Mouse (Mus musculus) lung, embryonic 15.5 days (tissue): ENCODE results near the gene Prcp. TPM values are rescaled to one million over a fixed set of nuclear protein-coding genes. Genes with fewer than 3 reads are reported as not detected.
A peak's percentile ranks its signal among the peaks of the same experiment; 100 is the strongest.
"Not testable (repeated sequence)": the region's sequence is repeated elsewhere in the genome, so short reads cannot be mapped to it uniquely, and the experiment has no call there.

Source experiments
- ATAC-seq: fragments of 200-750 bp; cut with Nextera tagmentation; 2 replicates; pipeline ENCODE4 v1.8.0; 2017; ENCODE audit warnings: moderate number of reproducible peaks, borderline replicate concordance; ENCODE audit not compliant: low FRiP score, low TSS enrichment; ENCODE audit errors: extremely low read depth
- H3K27ac ChIP-seq: fragments of 300-500 bp; sonication (generic); 2 replicates; pipeline ENCODE4 v1.5.1; 2015; ENCODE audit warnings: moderate library complexity, mild to moderate bottlenecking, inconsistent platforms
- H3K27me3 ChIP-seq: fragments of 300-500 bp; sonication (generic); 2 replicates; pipeline ENCODE4 v1.6.1; 2015; ENCODE audit warnings: inconsistent platforms
- H3K36me3 ChIP-seq: fragments of 300-500 bp; sonication (generic); 2 replicates; pipeline ENCODE4 v1.6.1; 2015; ENCODE audit warnings: inconsistent platforms
- H3K4me1 ChIP-seq: fragments of 300-500 bp; sonication (generic); 2 replicates; pipeline ENCODE4 v1.6.1; 2015; ENCODE audit warnings: inconsistent platforms
- H3K4me2 ChIP-seq: fragments of 300-500 bp; sonication (generic); 2 replicates; pipeline ENCODE4 v1.6.1; 2015; ENCODE audit warnings: inconsistent platforms, mild to moderate bottlenecking, moderate library complexity
- H3K4me3 ChIP-seq: fragments of 300-500 bp; sonication (generic); 2 replicates; pipeline ENCODE4 v1.5.1; 2015; ENCODE audit warnings: mild to moderate bottlenecking, inconsistent platforms
- H3K9ac ChIP-seq: fragments of 300-500 bp; sonication (generic); 2 replicates; pipeline ENCODE4 v1.6.1; 2015; ENCODE audit warnings: inconsistent platforms
- H3K9me3 ChIP-seq: fragments of 300-500 bp; sonication (generic); 2 replicates; pipeline ENCODE4 v1.6.1; 2016; ENCODE audit warnings: inconsistent platforms
- WGBS: fragments of 180-500 bp; shearing (Covaris S2); methylation state at CpG from one replicate; pipeline ENCODE4 v1.1.7; 2015; 5-methylcytosine and 5-hydroxymethylcytosine counted together
- polyA plus RNA-seq: library from polyadenylated mRNA; unstranded; fragments of >200 nt; fragmentation: Nextera tagmentation; extraction: Ambion mirVana; gene quantifications from 2 replicates; pipeline ENCODE4 v1.2.1, GENCODE M21; 2015

Gene Prcp
- polyA plus RNA-seq, 1 experiment from 2014 or later: 43.1 TPM

DNA sequence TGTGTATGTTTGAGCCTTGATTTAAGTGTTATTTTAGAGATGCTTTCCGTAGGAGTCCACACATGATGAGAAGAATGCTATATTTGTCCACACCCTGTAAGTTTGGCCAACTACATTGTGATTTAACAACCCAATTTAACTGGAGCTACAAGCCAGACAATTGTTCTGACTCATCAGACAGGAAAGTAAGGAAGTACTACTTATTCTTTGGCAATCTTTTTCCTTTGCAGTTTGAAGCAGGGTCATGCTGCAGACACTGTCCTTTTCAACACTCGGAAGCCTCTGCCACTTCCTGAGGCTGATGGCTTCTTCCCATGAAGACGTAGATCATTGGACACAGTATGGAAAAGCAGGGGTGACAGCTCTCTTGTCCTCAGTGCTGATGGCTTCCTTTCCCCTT, 76.5 kb downstream of the Prcp start:
- no peak overlapping the region for H3K9ac ChIP-seq
- no peak overlapping the region for H3K4me3 ChIP-seq
- H3K27me3 ChIP-seq: no peaks in the 10 kb centered on the region
- no peaks in the 10 kb centered on the region for H3K4me1 ChIP-seq
- 52% methylated on average over 3 of the region's 3 CpGs for WGBS
- no peak overlapping the region for H3K27ac ChIP-seq
- H3K4me2 ChIP-seq: no peak overlapping the region
- H3K9me3 ChIP-seq: no peaks in the 10 kb centered on the region
- ATAC-seq: peak; percentile 80
- no peaks in the 10 kb centered on the region for H3K36me3 ChIP-seq

DNA sequence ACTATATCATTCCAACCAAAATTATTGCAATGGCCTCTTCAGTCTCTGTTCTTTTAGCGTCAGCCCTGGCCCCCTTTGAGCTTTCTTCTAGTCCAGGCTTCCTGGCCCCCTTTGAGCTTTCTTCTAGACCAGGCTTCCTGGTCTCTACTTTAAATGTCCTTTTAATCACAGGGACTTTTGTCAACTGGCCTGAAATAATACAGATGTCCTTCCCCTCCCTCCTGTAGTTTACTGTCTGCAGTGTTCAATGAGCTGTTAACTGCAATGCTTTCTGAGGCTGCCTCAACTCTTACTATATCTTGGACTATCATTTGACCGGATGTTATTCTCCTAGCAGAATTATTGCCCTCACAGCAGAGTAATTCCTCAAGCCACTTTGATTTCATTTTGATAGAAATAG, 77.9 kb downstream of the Prcp start:
- Histone ChIP-seq H3K27ac (no peak overlapping the region), H3K9ac (no peak overlapping the region), H3K4me1 (no peaks in the 10 kb centered on the region), H3K36me3 (no peaks in the 10 kb centered on the region), H3K9me3 (no peaks in the 10 kb centered on the region), H3K27me3 (no peaks in the 10 kb centered on the region), H3K4me3 (no peak overlapping the region), H3K4me2 (no peak overlapping the region)
- WGBS: 53% methylated on average over 2 of the region's 2 CpGs
- ATAC-seq: no peak

DNA sequence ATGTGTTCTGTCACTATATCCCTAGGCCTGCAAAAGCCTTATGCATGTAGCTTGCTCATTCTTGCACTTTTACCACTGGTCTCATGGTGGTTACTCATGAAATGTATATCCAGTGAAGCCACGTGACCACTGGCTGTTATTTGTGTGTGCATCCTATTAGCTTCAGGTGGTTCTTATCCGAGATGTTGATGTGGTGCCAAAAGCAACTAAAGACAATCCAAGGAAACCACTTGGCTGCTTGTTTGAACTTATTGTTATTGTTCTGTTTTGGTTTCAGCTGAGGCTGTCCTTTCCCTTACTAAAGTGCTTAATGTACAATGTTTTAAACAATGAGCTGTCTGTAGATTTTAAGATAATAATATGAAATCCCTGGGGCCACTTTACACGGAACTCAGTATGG, 85.5 kb downstream of the Prcp start:
- no peaks in the 10 kb centered on the region for H3K9me3 ChIP-seq
- H3K4me2 ChIP-seq: no peak overlapping the region
- 56% methylated on average over 3 of the region's 3 CpGs for WGBS
- ATAC-seq: no peak
- H3K27ac ChIP-seq: no peak overlapping the region
- H3K9ac ChIP-seq: no peak overlapping the region
- no peak overlapping the region for H3K4me3 ChIP-seq
- H3K27me3 ChIP-seq: no peaks in the 10 kb centered on the region
- no peaks in the 10 kb centered on the region for H3K36me3 ChIP-seq
- no peaks in the 10 kb centered on the region for H3K4me1 ChIP-seq

DNA sequence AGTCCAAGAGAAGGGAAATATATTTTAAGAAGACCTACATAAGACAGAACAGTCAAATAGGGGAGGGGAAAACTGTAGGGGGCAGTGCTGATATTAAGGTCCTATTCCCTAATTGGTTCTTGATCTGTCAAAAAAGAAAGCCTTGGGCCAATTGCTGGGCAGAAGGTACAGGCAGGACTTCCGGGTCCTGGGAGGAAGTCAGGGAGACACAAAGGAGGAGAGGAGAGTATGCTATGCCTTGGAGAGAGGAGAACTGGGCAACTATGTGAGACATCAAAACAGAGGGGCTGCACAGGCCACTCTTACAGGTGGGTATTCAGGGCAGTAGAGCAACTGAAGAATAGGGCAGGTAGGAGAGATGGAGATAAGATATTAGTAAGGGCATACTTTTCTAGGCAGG, 87.6 kb downstream of the Prcp start:
- no peak for ATAC-seq
- H3K27me3 ChIP-seq: no peaks in the 10 kb centered on the region
- H3K36me3 ChIP-seq: no peaks in the 10 kb centered on the region
- H3K27ac ChIP-seq: no peak overlapping the region
- WGBS: 64% methylated on average over 1 of the region's 1 CpGs
- H3K4me1 ChIP-seq: no peaks in the 10 kb centered on the region
- no peak overlapping the region for H3K4me2 ChIP-seq
- H3K9me3 ChIP-seq: no peaks in the 10 kb centered on the region
- no peak overlapping the region for H3K9ac ChIP-seq
- no peak overlapping the region for H3K4me3 ChIP-seq

DNA sequence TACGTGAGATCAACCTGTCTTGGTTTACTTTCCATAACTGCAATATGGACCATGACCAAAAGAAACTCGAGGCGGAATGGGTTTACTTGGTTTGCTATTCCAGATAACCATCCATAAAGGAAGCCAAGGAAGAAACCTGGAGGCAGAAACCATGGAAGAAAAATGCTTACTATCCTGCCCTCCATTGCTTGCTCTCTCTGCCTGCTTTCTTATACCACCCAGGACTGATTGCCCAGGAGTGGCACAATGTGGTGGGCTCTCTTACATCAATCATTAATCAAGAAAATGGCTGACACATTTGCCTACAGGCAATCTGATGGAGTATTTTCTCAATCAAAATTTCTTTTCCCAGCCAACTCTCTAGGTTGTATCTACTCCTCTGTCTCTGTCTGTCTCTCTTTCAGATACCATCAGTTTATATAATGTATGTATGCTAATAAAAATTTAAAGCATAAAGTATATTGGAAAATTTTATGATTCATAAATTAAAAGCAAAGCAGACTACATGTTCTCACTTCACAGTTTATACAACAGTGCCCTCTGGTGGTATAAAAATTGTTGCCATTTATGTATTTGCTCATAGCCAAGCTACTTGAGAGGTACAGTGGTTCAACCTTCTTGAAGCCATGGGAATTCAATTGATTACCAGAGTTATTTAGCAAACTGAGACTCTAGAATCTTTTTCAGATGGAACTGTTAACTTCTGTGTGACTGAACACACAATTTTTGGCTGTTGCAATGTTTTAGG, 90.7 kb downstream of the Prcp start:
- WGBS: 69% methylated on average over 3 of the region's 3 CpGs

DNA sequence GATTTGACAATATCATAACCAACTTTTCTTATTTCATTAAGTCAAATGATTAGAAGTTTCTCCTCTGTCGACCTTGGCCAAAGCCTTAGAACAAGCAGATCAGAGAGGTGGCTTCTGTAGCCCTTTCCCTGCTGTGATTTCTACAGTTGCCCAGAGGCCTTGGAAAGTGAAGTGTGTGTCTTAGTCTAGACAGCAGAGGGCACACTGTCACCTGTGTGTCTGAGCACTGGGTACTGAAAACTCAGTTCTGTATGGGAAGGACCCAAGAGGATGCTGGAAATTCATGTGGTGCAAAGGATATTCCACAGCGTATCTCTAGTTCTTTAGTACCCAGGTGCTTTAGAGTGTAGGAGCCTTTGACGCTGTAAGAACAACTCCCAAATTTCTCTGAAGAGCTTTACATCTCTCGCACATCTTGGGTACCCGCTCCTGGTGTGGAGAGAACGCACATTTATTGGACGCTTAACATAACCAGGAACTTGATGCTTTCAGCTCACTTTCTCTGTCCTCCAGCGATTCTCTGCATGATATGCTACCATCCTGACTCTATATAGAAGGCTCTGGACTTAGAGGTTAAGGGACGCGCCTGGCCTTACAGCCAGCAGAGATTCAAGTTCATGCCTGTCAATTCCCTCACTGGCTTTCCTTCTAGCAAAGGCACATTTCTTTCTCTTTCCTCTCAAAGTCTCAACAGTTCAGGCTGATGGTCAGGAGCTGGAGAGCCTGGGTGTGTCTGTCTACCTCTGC, 93.3 kb downstream of the Prcp start:
- Histone ChIP-seq H3K4me3 (no peak overlapping the region), H3K36me3 (no peaks in the 10 kb centered on the region), H3K27ac (no peak overlapping the region), H3K4me1 (no peaks in the 10 kb centered on the region), H3K4me2 (no peak overlapping the region), H3K9me3 (no peaks in the 10 kb centered on the region), H3K27me3 (no peaks in the 10 kb centered on the region), H3K9ac (no peak overlapping the region)
- no peak for ATAC-seq
- 66% methylated on average over 10 of the region's 10 CpGs for WGBS

More for the DNA sequence above, 90.7 kb downstream of the Prcp start:
- Histone ChIP-seq H3K4me1 (no peaks in the 10 kb centered on the region), H3K4me2 (no peak overlapping the region), H3K27me3 (no peaks in the 10 kb centered on the region), H3K9me3 (no peaks in the 10 kb centered on the region), H3K36me3 (no peaks in the 10 kb centered on the region), H3K27ac (no peak overlapping the region), H3K9ac (no peak overlapping the region), H3K4me3 (no peak overlapping the region)
- ATAC-seq: no peak

DNA sequence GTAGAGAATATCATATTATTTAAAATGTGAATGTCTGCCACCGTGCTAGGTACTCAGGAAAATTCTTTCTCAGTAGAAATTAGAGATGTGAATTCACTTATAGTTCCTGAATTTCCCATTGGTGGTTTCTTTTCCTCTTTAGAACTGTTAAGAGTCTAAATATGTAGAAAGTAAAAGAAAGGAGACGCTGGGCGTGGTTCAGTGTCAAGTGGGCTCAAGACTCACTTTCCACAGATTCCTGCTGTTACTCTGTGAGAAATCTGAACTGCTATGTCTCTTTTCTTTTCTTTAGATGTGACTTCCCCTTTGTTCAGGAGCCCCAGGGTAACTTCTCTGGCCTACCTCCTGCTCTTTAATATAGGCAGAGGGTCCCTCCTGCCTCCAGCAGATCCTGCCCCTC, 103.2 kb downstream of the Prcp start:
- Histone ChIP-seq H3K27me3 (no peaks in the 10 kb centered on the region), H3K4me2 (no peak overlapping the region), H3K4me3 (no peak overlapping the region), H3K27ac (no peak overlapping the region), H3K9me3 (no peaks in the 10 kb centered on the region), H3K9ac (no peak overlapping the region), H3K4me1 (no peaks in the 10 kb centered on the region), H3K36me3 (no peaks in the 10 kb centered on the region)
- 71% methylated on average over 3 of the region's 3 CpGs for WGBS
- ATAC-seq: no peak

DNA sequence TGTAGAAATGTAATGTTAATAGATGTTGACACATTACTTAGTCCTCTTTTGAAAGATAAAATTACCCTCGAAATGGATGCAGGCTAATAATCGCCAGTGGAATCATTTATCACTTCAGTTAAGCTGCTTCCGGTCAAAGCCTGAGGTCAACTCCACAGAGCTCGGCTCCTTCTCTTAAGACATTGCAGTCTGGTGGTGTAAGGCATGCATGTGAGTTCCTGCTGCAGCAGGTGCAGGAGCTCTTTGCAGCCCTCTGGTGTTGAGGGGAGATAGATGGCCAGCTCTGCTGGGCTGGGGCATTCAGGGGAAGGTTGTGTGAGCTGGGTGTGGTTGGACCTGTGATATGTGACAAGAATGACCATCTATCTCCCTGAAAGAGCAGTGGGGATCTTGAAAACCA, 104.0 kb downstream of the Prcp start:
- no peak overlapping the region for H3K27ac ChIP-seq
- H3K27me3 ChIP-seq: no peaks in the 10 kb centered on the region
- no peak overlapping the region for H3K4me2 ChIP-seq
- H3K9me3 ChIP-seq: no peaks in the 10 kb centered on the region
- ATAC-seq: no peak
- H3K4me3 ChIP-seq: no peak overlapping the region
- no peak overlapping the region for H3K9ac ChIP-seq
- no peaks in the 10 kb centered on the region for H3K36me3 ChIP-seq
- WGBS: 61% methylated on average over 4 of the region's 4 CpGs
- no peaks in the 10 kb centered on the region for H3K4me1 ChIP-seq

DNA sequence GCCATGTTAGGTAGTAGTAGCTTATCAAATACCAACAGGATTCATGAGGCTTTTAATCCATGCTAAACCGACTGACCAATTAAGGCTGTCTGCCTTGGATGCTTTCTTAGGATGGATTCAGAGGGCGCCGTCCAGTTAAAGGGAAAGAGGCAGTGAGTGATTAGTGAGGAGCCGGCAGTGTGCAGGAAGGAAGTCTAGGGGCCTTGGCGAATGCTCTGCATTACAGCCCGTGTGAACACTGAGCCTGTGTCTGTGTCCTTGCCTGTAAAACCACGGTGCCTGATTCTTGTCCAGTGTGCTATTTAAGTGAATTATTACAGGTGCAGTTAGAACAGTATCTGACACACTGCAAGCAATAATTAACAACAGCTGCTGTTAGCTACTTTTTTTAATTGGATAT, 104.5 kb downstream of the Prcp start:
- H3K27me3 ChIP-seq, H3K36me3 ChIP-seq, H3K9ac ChIP-seq, H3K9me3 ChIP-seq, H3K4me1 ChIP-seq, H3K27ac ChIP-seq, H3K4me3 ChIP-seq, H3K4me2 ChIP-seq: not testable (repeated sequence)
- 49% methylated on average over 7 of the region's 7 CpGs for WGBS
- ATAC-seq: 0 out of 2 replicates have a peak, but pooled peaks have one; percentile 52

DNA sequence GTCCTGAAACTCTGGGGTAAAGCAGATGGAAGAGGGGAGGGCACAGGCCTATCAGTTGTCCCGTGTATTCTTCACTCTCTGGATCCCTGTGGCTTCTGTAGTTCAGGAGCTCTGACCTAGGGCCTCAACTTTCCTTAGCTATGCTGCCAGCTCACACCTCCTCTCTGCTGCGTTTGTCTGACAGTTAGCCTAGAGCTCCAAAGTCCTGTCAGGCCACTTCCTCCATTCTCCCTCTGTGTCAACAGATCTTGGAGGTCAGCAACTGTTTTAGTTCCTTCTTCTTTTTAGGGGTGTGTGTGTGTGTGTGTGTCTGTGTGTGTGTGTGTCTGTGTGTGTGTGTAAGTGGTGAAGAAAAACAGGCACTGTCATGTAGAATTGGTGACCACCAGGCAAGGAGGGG, 106.5 kb downstream of the Prcp start:
- H3K9me3 ChIP-seq: no peaks in the 10 kb centered on the region
- 26% methylated on average over 2 of the region's 2 CpGs for WGBS
- no peak for ATAC-seq
- H3K4me2 ChIP-seq: no peak overlapping the region
- H3K36me3 ChIP-seq: no peaks in the 10 kb centered on the region
- no peak overlapping the region for H3K27ac ChIP-seq
- no peaks in the 10 kb centered on the region for H3K27me3 ChIP-seq
- H3K4me1 ChIP-seq: no peaks in the 10 kb centered on the region
- H3K4me3 ChIP-seq: no peak overlapping the region
- H3K9ac ChIP-seq: no peak overlapping the region

DNA sequence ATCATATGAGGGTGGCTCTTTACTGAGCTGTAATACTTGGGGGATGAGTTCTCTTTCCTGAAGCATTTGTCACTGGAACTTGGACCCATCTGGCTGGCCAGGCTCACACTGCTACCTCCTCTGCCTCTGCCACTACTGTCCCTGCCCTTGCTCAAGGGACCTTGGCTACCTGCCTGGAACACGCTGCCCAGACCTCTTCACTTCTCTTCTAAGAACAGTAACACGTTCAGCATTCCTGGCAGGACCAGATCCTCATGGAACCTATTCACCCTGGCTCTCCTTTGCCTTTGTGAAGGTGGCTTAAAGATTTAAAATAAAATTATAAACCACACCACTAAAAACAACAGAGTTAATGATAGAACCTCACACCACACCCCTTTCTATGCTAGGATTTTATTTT, 107.6 kb downstream of the Prcp start:
- ATAC-seq: no peak
- 44% methylated on average over 2 of the region's 2 CpGs for WGBS

More for the DNA sequence above, 107.6 kb downstream of the Prcp start:
- Histone ChIP-seq H3K9ac (no peak overlapping the region), H3K4me1 (no peaks in the 10 kb centered on the region), H3K9me3 (no peaks in the 10 kb centered on the region), H3K36me3 (no peaks in the 10 kb centered on the region), H3K27me3 (no peaks in the 10 kb centered on the region), H3K4me2 (no peak overlapping the region), H3K27ac (no peak overlapping the region), H3K4me3 (no peak overlapping the region)
